Comparison of ENCODE assay signal across 31 mouse cellular contexts in genomic region chr15:78592452-78592968, GRCm38 (mm10). TPM values are rescaled to one million over a fixed set of nuclear protein-coding genes. Genes with fewer than 3 reads are reported as not detected.
DNase-seq lines count a peak whose midpoint lies in the region; ATAC-seq and TF ChIP-seq lines count a peak whose summit lies in the region.
"Had no signal": no experiment of that assay in that cellular context is flagged by ENCODE, and none has a peak within 500 bp of the region (broad histone marks: within the 10 kb centered on the region; RNA-seq: fewer than 3 reads in every experiment).

No protein-coding gene starts in this region.

- H3K4me1 ChIP-seq in intestine, embryonic 15.5 days (replicated peaks) = no peaks in the 10 kb centered on the region
- no peaks in the 10 kb centered on the region for H3K4me1 ChIP-seq in forebrain, embryonic 13.5 days
- H3K4me1 ChIP-seq: heart, embryonic 12.5 days; midbrain, embryonic 15.5 days had no signal

- 73% methylated on average over 14 of the region's 14 CpGs for WGBS in intestine, embryonic 15.5 days
- WGBS in forebrain, embryonic 13.5 days = 83% methylated on average over 14 of the region's 14 CpGs

- H3K9me3 ChIP-seq in intestine, embryonic 15.5 days = no peaks in the 10 kb centered on the region
- H3K9me3 ChIP-seq in forebrain, embryonic 13.5 days (replicated peaks) = no peaks in the 10 kb centered on the region
- H3K9me3 ChIP-seq: embryonic facial prominence, embryonic 12.5 days; forebrain, embryonic 10.5 days; heart, embryonic 12.5 days; liver, embryonic 12.5 days; midbrain, embryonic 15.5 days; neural tube, embryonic 15.5 days had no signal

- H3K9ac ChIP-seq in intestine, embryonic 15.5 days = no peak overlapping the region
- H3K9ac ChIP-seq in forebrain, embryonic 13.5 days = no peak overlapping the region
- H3K9ac ChIP-seq: embryonic facial prominence, embryonic 12.5 days; forebrain, postnatal 0 days; heart, embryonic 12.5 days; hindbrain, embryonic 14.5 days; liver, embryonic 12.5 days; midbrain, embryonic 15.5 days; neural tube, embryonic 15.5 days had no signal

- H3K36me3 ChIP-seq in intestine, embryonic 15.5 days = no peaks in the 10 kb centered on the region
- no peaks in the 10 kb centered on the region for H3K36me3 ChIP-seq in forebrain, embryonic 13.5 days (ENCODE audit: poor library complexity, severe bottlenecking)
- H3K36me3 ChIP-seq: embryonic facial prominence, embryonic 12.5 days; forebrain, embryonic 10.5 days; heart, embryonic 12.5 days; liver, embryonic 12.5 days; midbrain, embryonic 15.5 days; neural tube, embryonic 15.5 days had no signal

- DNase-seq in CD4-positive helper T cell, adult 2 months (ENCODE audit: low read depth, low spot score) = peak; percentile 57
- DNase-seq in CD4-positive, CD25-positive, alpha-beta regulatory T cell, adult 2 months (ENCODE audit: low read depth, low spot score) = peak; percentile 61
- DNase-seq in R1 (ENCODE audit: low read depth, low spot score) = peak; percentile 54
- DNase-seq in brain, embryonic 14.5 days (ENCODE audit: low read depth) = peak; percentile 23
- DNase-seq in layer of hippocampus, postnatal 14 days (ENCODE audit: low spot score in 2 of 2) = no peak
- DNase-seq: adrenal gland, postnatal 36 days; cerebellum, adult 11 months; cerebellum, adult 9-10 months; cerebellum, postnatal 36 days; forebrain, postnatal 0 days; kidney, adult 18-20 months; kidney, postnatal 4 days; layer of hippocampus, postnatal 36 days; left cerebral cortex, postnatal 4 days; lung, postnatal 4 days; retina, postnatal 1 day; right cerebral cortex, postnatal 14 days had no signal

- H3K4me3 ChIP-seq in intestine, embryonic 15.5 days (replicated peaks) = no peak overlapping the region
- H3K4me3 ChIP-seq in forebrain, embryonic 13.5 days = no peak overlapping the region
- H3K4me3 ChIP-seq: embryonic facial prominence, embryonic 12.5 days; forebrain, embryonic 10.5 days; heart, adult 2 months; heart, embryonic 12.5 days; liver, embryonic 12.5 days; midbrain, embryonic 15.5 days; neural tube, embryonic 15.5 days had no signal

- H3K27me3 ChIP-seq in intestine, embryonic 15.5 days (replicated peaks) = no peaks in the 10 kb centered on the region; the same call in 1 of the 2 replicates
- H3K27me3 ChIP-seq in forebrain, embryonic 13.5 days = no peaks in the 10 kb centered on the region
- H3K27me3 ChIP-seq: embryonic facial prominence, embryonic 12.5 days; liver, embryonic 12.5 days; midbrain, embryonic 15.5 days; neural tube, embryonic 15.5 days had no signal

- H3K4me2 ChIP-seq in intestine, embryonic 15.5 days (replicated peaks) = no peak overlapping the region
- H3K4me2 ChIP-seq in forebrain, embryonic 13.5 days = no peak overlapping the region
- H3K4me2 ChIP-seq: embryonic facial prominence, embryonic 12.5 days; heart, embryonic 12.5 days; hindbrain, embryonic 14.5 days; liver, embryonic 12.5 days; midbrain, embryonic 15.5 days; neural tube, embryonic 15.5 days had no signal

- no peak for ATAC-seq in intestine, embryonic 15.5 days
- ATAC-seq in forebrain, embryonic 13.5 days = no peak
- ATAC-seq: forebrain, postnatal 0 days; liver, embryonic 12.5 days; lung, postnatal 0 days; midbrain, embryonic 15.5 days had no signal

- no peak for TF ChIP-seq CTCF in brain, embryonic 14.5 days (IDR thresholded peaks at IDR 0.05; ENCODE audit: borderline replicate concordance, extremely low read depth, insufficient read depth, insufficient read length)

- H3K27ac ChIP-seq in intestine, embryonic 15.5 days = no peak overlapping the region
- no peak overlapping the region for H3K27ac ChIP-seq in forebrain, embryonic 13.5 days
- H3K27ac ChIP-seq: embryonic facial prominence, embryonic 12.5 days; forebrain, embryonic 10.5 days; heart, adult 2 months; hindbrain, embryonic 14.5 days; liver, embryonic 12.5 days; midbrain, embryonic 15.5 days; neural tube, embryonic 15.5 days had no signal

- TF ChIP-seq POLR2A in brain, embryonic 14.5 days (IDR thresholded peaks at IDR 0.05; ENCODE audit: borderline replicate concordance, extremely low read depth, insufficient read depth, insufficient read length, poor library complexity, severe bottlenecking) = no peak

RNA-seq across cellular contexts. Expression of gene Cyth4, which starts 4.3 kb away (rescaled TPM):
- polyA plus RNA-seq in brain, embryonic 14.5 days (2012; rRNA removed) = 4.0 and 4.8 TPM in 2 replicates
- 8.0 and 8.2 TPM in 2 replicates for polyA plus RNA-seq in intestine, embryonic 15.5 days (2015; fragmentation: Nextera tagmentation; extraction: Ambion mirVana)
- total RNA-seq in layer of hippocampus, postnatal 14 days (2021) = 10 to 100 TPM; 16.9 to 18.0 TPM
- polyA plus RNA-seq in forebrain, embryonic 13.5 days (2015; fragmentation: Nextera tagmentation; extraction: Ambion mirVana) = 3.1 and 3.4 TPM in 2 replicates

RNA-seq across cellular contexts. Expression of gene Rac2, which starts 19.9 kb away (rescaled TPM):
- 5.5 and 9.0 TPM in 2 replicates for polyA plus RNA-seq in brain, embryonic 14.5 days (2012; rRNA removed)
- polyA plus RNA-seq in intestine, embryonic 15.5 days (2015; fragmentation: Nextera tagmentation; extraction: Ambion mirVana) = 15.7 and 21.4 TPM in 2 replicates
- 1 to 10 TPM; 2.5 to 3.5 TPM for total RNA-seq in layer of hippocampus, postnatal 14 days (2021)
- 2.9 and 3.4 TPM in 2 replicates for polyA plus RNA-seq in forebrain, embryonic 13.5 days (2015; fragmentation: Nextera tagmentation; extraction: Ambion mirVana)

RNA-seq across cellular contexts. Expression of gene Sstr3, which starts 48.0 kb away (rescaled TPM):
- 1.5 TPM in 2 replicates for polyA plus RNA-seq in brain, embryonic 14.5 days (2012; rRNA removed)
- 0.23 and 0.24 TPM in 2 replicates for polyA plus RNA-seq in intestine, embryonic 15.5 days (2015; fragmentation: Nextera tagmentation; extraction: Ambion mirVana)
- 10 to 100 TPM; 22.9 to 23.9 TPM for total RNA-seq in layer of hippocampus, postnatal 14 days (2021)
- polyA plus RNA-seq in forebrain, embryonic 13.5 days (2015; fragmentation: Nextera tagmentation; extraction: Ambion mirVana) = 0.96 and 1.4 TPM in 2 replicates
- total RNA-seq: gastrocnemius, adult 8-10 months; heart, adult 2 months; hematopoietic stem cell, adult 5-6 weeks; megakaryocyte-erythroid progenitor cell, adult 5-6 weeks had no signal
- polyA plus RNA-seq: embryonic facial prominence, embryonic 12.5 days; heart, adult 2 months had no signal

Comparison
In these comparisons a context has a peak if more than half of its experiments do, and no peak if none do; other contexts are left out.
1. DNase-seq: peak in CD4-positive helper T cell, adult 2 months (single experiment), CD4-positive, CD25-positive, alpha-beta regulatory T cell, adult 2 months (single experiment), R1 (single experiment) and brain, embryonic 14.5 days (single experiment); none in layer of hippocampus, postnatal 14 days (0 of 2).